Mouse (Mus musculus) thymus, adult 2 months (tissue): ENCODE data around the gene Tom1l2. TPM values are rescaled to one million over a fixed set of nuclear protein-coding genes. Genes with fewer than 3 reads are reported as not detected.

Experiments used
- DNase-seq: peaks from one replicate; pipeline ENCODE4 v3.0.0; 2021
- H3K27ac ChIP-seq: fragments of 200-500 bp; 2 replicates; pipeline ENCODE4 v1.5.1; 2012; ENCODE audit warnings: low read length, control low read depth; ENCODE audit not compliant: control insufficient read depth, insufficient read depth
- H3K27me3 ChIP-seq: fragments of 200-500 bp; 2 replicates; pipeline ENCODE4 v1.6.1; 2012; ENCODE audit warnings: mild to moderate bottlenecking, low read length, moderate library complexity, mixed read lengths; ENCODE audit not compliant: control insufficient read depth, insufficient read depth
- H3K36me3 ChIP-seq: fragments of 200-500 bp; 2 replicates; pipeline ENCODE4 v1.6.1; 2012; ENCODE audit warnings: mild to moderate bottlenecking, low read length, moderate library complexity; ENCODE audit not compliant: control insufficient read depth, insufficient read depth
- H3K4me1 ChIP-seq: fragments of 200-500 bp; replicated peaks from 2 replicates; pipeline ENCODE4 v1.6.1; 2012; ENCODE audit warnings: low read length; ENCODE audit not compliant: control insufficient read depth, insufficient read depth
- H3K4me3 ChIP-seq: fragments of 200-500 bp; 2 replicates; pipeline ENCODE4 v1.5.1; 2012; ENCODE audit warnings: mild to moderate bottlenecking, low read length, control low read depth, moderate library complexity; ENCODE audit not compliant: control insufficient read depth, insufficient read depth
- CTCF ChIP-seq: fragments of 200-500 bp; IDR thresholded peaks from 2 replicates; pipeline ENCODE4 v1.5.1; 2012; ENCODE audit warnings: mild to moderate bottlenecking, control low read depth, low read length, moderate library complexity, borderline replicate concordance; ENCODE audit not compliant: control insufficient read depth, poor library complexity, insufficient read depth; ENCODE audit errors: extremely low read depth
- POLR2A ChIP-seq: fragments of 200-500 bp; IDR thresholded peaks from 2 replicates; pipeline ENCODE4 v1.6.1; 2012; ENCODE audit warnings: mild to moderate bottlenecking, low read length, control low read depth, moderate library complexity; ENCODE audit not compliant: control insufficient read depth, poor library complexity, insufficient read depth; ENCODE audit errors: extremely low read depth
- WGBS: fragments of 180-500 bp; shearing (Covaris S2); methylation state at CpG from one replicate; pipeline ENCODE4 v1.1.7; 2018; 5-methylcytosine and 5-hydroxymethylcytosine counted together
- polyA plus RNA-seq: library from polyadenylated mRNA; depleted of rRNA; stranded (reverse); fragments of >200 nt; gene quantifications from 2 replicates; pipeline ENCODE4 v1.2.3, GENCODE M21; 2012

Gene Tom1l2
- polyA plus RNA-seq, 1 experiment: 99.5 TPM

- no peak overlapping the region for H3K4me3 ChIP-seq
- TF ChIP-seq POLR2A: no peak
- no peak for TF ChIP-seq CTCF
- no peaks in the 10 kb centered on the region for H3K36me3 ChIP-seq
- 60% methylated on average over 16 of the region's 16 CpGs for WGBS
- DNase-seq: no peak
- no peak overlapping the region for H3K27ac ChIP-seq
- no peaks in the 10 kb centered on the region for H3K4me1 ChIP-seq
- no peaks in the 10 kb centered on the region for H3K27me3 ChIP-seq
These were observed 32.2 kb upstream of the Tom1l2 start for GRCm38 (mm10) chr11:60384762-60385421.

GRCm38 (mm10) chr11:60383518-60383917, 30.8 kb upstream of the Tom1l2 start:
- H3K4me3 ChIP-seq: no peak overlapping the region
- H3K36me3 ChIP-seq: no peaks in the 10 kb centered on the region
- no peak for DNase-seq
- H3K4me1 ChIP-seq: no peaks in the 10 kb centered on the region
- H3K27me3 ChIP-seq: no peaks in the 10 kb centered on the region
- no peak overlapping the region for H3K27ac ChIP-seq
- WGBS: 90% methylated on average over 6 of the region's 6 CpGs
- TF ChIP-seq CTCF (no peak), POLR2A (no peak)

GRCm38 (mm10) chr11:60374481-60374880, 21.8 kb upstream of the Tom1l2 start:
- no peak for TF ChIP-seq CTCF
- TF ChIP-seq POLR2A: no peak
- Histone ChIP-seq H3K27me3 (no peaks in the 10 kb centered on the region), H3K4me3 (no peak overlapping the region), H3K27ac (no peak overlapping the region), H3K4me1 (no peaks in the 10 kb centered on the region), H3K36me3 (no peaks in the 10 kb centered on the region)
- DNase-seq: no peak
- WGBS: 92% methylated on average over 6 of the region's 6 CpGs

GRCm38 (mm10) chr11:60370431-60370830, 17.7 kb upstream of the Tom1l2 start:
- Histone ChIP-seq H3K27me3 (no peaks in the 10 kb centered on the region), H3K4me1 (no peaks in the 10 kb centered on the region), H3K27ac (no peak overlapping the region), H3K36me3 (no peaks in the 10 kb centered on the region), H3K4me3 (no peak overlapping the region)
- no peak for TF ChIP-seq CTCF
- no peak for DNase-seq
- 95% methylated on average over 13 of the region's 13 CpGs for WGBS

GRCm38 (mm10) chr11:60369448-60369847, 16.7 kb upstream of the Tom1l2 start:
- Histone ChIP-seq H3K4me3 (no peak overlapping the region), H3K4me1 (no peaks in the 10 kb centered on the region), H3K27ac (no peak overlapping the region), H3K36me3 (no peaks in the 10 kb centered on the region), H3K27me3 (no peaks in the 10 kb centered on the region)
- TF ChIP-seq POLR2A: no peak
- TF ChIP-seq CTCF: no peak
- DNase-seq: no peak
- 90% methylated on average over 4 of the region's 4 CpGs for WGBS

GRCm38 (mm10) chr11:60368909-60369308, 16.2 kb upstream of the Tom1l2 start:
- H3K36me3 ChIP-seq: no peaks in the 10 kb centered on the region
- no peak overlapping the region for H3K4me3 ChIP-seq
- 54% methylated on average over 4 of the region's 4 CpGs for WGBS
- no peaks in the 10 kb centered on the region for H3K4me1 ChIP-seq
- DNase-seq: no peak
- H3K27me3 ChIP-seq: no peaks in the 10 kb centered on the region
- TF ChIP-seq POLR2A (no peak), CTCF (no peak)
- H3K27ac ChIP-seq: no peak overlapping the region

- Histone ChIP-seq H3K4me3 (no peak overlapping the region), H3K36me3 (no peaks in the 10 kb centered on the region), H3K27ac (no peak overlapping the region), H3K27me3 (no peaks in the 10 kb centered on the region), H3K4me1 (no peaks in the 10 kb centered on the region)
- no peak for TF ChIP-seq CTCF
- no peak for TF ChIP-seq POLR2A
- no peak for DNase-seq
- 81% methylated on average over 3 of the region's 3 CpGs for WGBS
These were observed 14.6 kb upstream of the Tom1l2 start for GRCm38 (mm10) chr11:60367256-60367655.
